Mouse (Mus musculus) olfactory bulb, adult 2 months (tissue): Measurements from ENCODE around the gene Itgad.

Experiments used
- CTCF ChIP-seq: fragments of 200-500 bp; IDR thresholded peaks from 2 replicates; pipeline ENCODE4 v1.5.1; 2012; ENCODE audit warnings: low read depth, mild to moderate bottlenecking, low read length, moderate library complexity; ENCODE audit not compliant: insufficient read depth
- POLR2A ChIP-seq: fragments of 200-500 bp; IDR thresholded peaks from 2 replicates; pipeline ENCODE4 v1.6.1; 2012; ENCODE audit warnings: mild to moderate bottlenecking, low read depth, low read length, moderate library complexity; ENCODE audit not compliant: insufficient read depth

DNA sequence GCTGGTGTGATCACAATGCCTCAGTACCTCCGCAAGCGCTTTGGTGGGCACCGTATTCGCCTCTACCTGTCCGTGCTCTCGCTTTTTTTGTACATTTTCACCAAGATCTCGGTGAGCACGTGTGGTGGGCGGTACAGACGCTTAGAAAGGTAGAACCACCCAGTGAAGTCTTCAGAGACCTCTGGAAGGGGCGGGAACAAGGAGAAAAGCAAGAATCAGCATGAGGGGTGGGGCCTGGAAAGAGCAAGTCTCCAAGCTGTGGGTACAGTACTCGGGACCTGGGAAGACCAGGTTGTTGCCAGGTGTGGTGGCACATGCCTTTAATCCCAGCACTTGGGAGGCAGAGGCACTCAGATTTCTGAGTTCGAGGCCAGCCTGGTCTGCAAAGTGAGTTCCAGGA is 113.2 kb downstream of the Itgad start:
- no peak for TF ChIP-seq CTCF
- no peak for TF ChIP-seq POLR2A
